ENCODE assay signal across 8 mouse cellular contexts in the genomic region with DNA sequence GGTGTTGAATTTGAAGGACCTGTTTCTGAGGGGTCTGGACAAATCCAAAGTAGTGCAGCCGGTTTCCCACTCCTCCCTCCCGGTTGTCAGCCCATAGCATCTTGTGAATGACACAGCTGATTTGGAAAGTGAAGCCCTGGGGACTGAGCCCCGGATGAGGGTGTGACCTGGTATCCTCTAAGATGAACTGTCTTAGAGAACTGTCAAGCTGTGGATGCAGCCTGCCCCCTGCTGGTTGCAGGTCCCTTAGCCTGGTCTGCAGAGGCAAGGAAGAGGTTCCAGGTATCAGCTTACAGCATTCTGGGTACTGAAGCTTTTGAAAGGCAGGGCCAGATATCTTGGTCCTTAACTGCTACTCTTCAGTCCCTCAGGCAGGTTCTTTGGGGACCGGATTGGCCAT. TPM values are rescaled to one million over a fixed set of nuclear protein-coding genes. Genes with fewer than 3 reads are reported as not detected.
A peak's percentile ranks its signal among the peaks of the same experiment; 100 is the strongest.
DNase-seq lines count a peak whose midpoint lies in the region; ATAC-seq and TF ChIP-seq lines count a peak whose summit lies in the region.

No protein-coding gene starts in this region.

- H3K27me3 ChIP-seq in midbrain, embryonic 11.5 days (ENCODE audit: control insufficient read depth, insufficient read depth, low read length), result no peaks in the 10 kb centered on the region
- no peaks in the 10 kb centered on the region for H3K27me3 ChIP-seq in midbrain, embryonic 16.5 days (ENCODE audit: control insufficient read depth, insufficient read depth, low read depth, low read length)
- peaks cover 1% of the 10 kb centered on the region; the same call in 1 of the 2 replicates for H3K27me3 ChIP-seq in kidney, adult 2 months (replicated peaks; ENCODE audit: control insufficient read depth, insufficient read depth, low read length)
- H3K27me3 ChIP-seq in liver, embryonic 14.5 days (ENCODE audit: control insufficient read depth, insufficient read depth, low read length), result no peaks in the 10 kb centered on the region

- H3K4me1 ChIP-seq in midbrain, embryonic 11.5 days (ENCODE audit: control insufficient read depth, insufficient read depth, low read length), result no peaks in the 10 kb centered on the region
- no peaks in the 10 kb centered on the region for H3K4me1 ChIP-seq in midbrain, embryonic 16.5 days (ENCODE audit: control insufficient read depth, insufficient read depth, low read length)
- H3K4me1 ChIP-seq in kidney, adult 2 months (ENCODE audit: control insufficient read depth, insufficient read depth, low read length), result no peaks in the 10 kb centered on the region
- H3K4me1 ChIP-seq in liver, embryonic 14.5 days (replicated peaks; ENCODE audit: control insufficient read depth in 2 of 2, insufficient read depth in 2 of 2, low read length in 1 of 2), result no peaks in the 10 kb centered on the region

- TF ChIP-seq CTCF in kidney, adult 2 months (conservative IDR thresholded peaks at IDR 0.05; ENCODE audit: insufficient read depth, insufficient read length, low read depth, low read length), result peak; percentile 94
- peak; percentile 92 for TF ChIP-seq CTCF in liver, embryonic 14.5 days (IDR thresholded peaks at IDR 0.05; ENCODE audit: low read depth)

- H3K4me2 ChIP-seq in midbrain, embryonic 11.5 days, result no peak overlapping the region
- H3K4me2 ChIP-seq in midbrain, embryonic 16.5 days (ENCODE audit: low read length), result no peak overlapping the region
- H3K4me2 ChIP-seq in liver, embryonic 14.5 days (ENCODE audit: low read depth), result no peak overlapping the region

- H3K36me3 ChIP-seq in midbrain, embryonic 11.5 days (ENCODE audit: control insufficient read depth, insufficient read depth, low read length), result peaks cover 4% of the 10 kb centered on the region; the same call in 1 of the 2 replicates
- no peaks in the 10 kb centered on the region; the same call in none of the 2 replicates for H3K36me3 ChIP-seq in midbrain, embryonic 16.5 days (ENCODE audit: control insufficient read depth, insufficient read depth, low read length)
- H3K36me3 ChIP-seq in kidney, adult 2 months (ENCODE audit: control insufficient read depth, insufficient read depth, low read length), result no peaks in the 10 kb centered on the region
- H3K36me3 ChIP-seq in liver, embryonic 14.5 days (replicated peaks; ENCODE audit: control insufficient read depth, insufficient read depth, low read depth), result no peaks in the 10 kb centered on the region

- no peaks in the 10 kb centered on the region for H3K9me3 ChIP-seq in midbrain, embryonic 11.5 days (ENCODE audit: control insufficient read depth, low read length)
- no peaks in the 10 kb centered on the region for H3K9me3 ChIP-seq in midbrain, embryonic 16.5 days (replicated peaks; ENCODE audit: control insufficient read depth, low read length, poor library complexity, severe bottlenecking)
- H3K9me3 ChIP-seq in liver, embryonic 14.5 days (ENCODE audit: control insufficient read depth, low read length), result no peaks in the 10 kb centered on the region

- no peak for ATAC-seq in midbrain, embryonic 11.5 days (ENCODE audit: low FRiP score)
- no peak for ATAC-seq in midbrain, embryonic 16.5 days
- ATAC-seq in liver, embryonic 14.5 days (ENCODE audit: insufficient read depth), result peak; percentile 51; the same call in 1 of the 2 replicates

- 32% methylated on average over 4 of the region's 4 CpGs for WGBS in midbrain, embryonic 11.5 days
- WGBS in midbrain, embryonic 16.5 days, result 31% methylated on average over 4 of the region's 4 CpGs
- WGBS in kidney, adult 2 months, result 17% methylated on average over 4 of the region's 4 CpGs
- WGBS in liver, embryonic 14.5 days (ENCODE audit: insufficient replicate concordance), result 14% methylated on average over 4 of the region's 4 CpGs

- no peak for TF ChIP-seq POLR2A in kidney, adult 2 months (IDR thresholded peaks at IDR 0.05; ENCODE audit: low read depth, low read length)

- H3K9ac ChIP-seq in midbrain, embryonic 11.5 days (ENCODE audit: low read length), result no peak overlapping the region
- no peak overlapping the region for H3K9ac ChIP-seq in midbrain, embryonic 16.5 days (ENCODE audit: low read depth, low read length)
- no peak overlapping the region for H3K9ac ChIP-seq in liver, embryonic 14.5 days (replicated peaks)

- H3K27ac ChIP-seq in midbrain, embryonic 11.5 days (ENCODE audit: low read depth, low read length), result no peak overlapping the region
- no peak overlapping the region for H3K27ac ChIP-seq in midbrain, embryonic 16.5 days (ENCODE audit: low read length)
- no peak overlapping the region for H3K27ac ChIP-seq in kidney, adult 2 months (ENCODE audit: insufficient read depth, low read depth, low read length)
- no peak overlapping the region for H3K27ac ChIP-seq in liver, embryonic 14.5 days

- TF ChIP-seq EP300 in liver, embryonic 14.5 days (IDR thresholded peaks at IDR 0.05; ENCODE audit: low read depth), result no peak

- peak; percentile 92 for DNase-seq in midbrain, embryonic 11.5 days (ENCODE audit: low spot score, missing footprints)
- peak; percentile 83 for DNase-seq in c-Kit-positive CD71-negative TER-119-negative erythroid progenitor cells, embryonic 14.5 days (ENCODE audit: low read depth)
- peak; percentile 66 to 69 for DNase-seq in frontal cortex, postnatal 36 days (ENCODE audit: low spot score in 2 of 2)
- DNase-seq in kidney, adult 2 months, result peak; percentile 78
- DNase-seq in liver, embryonic 14.5 days (ENCODE audit: low read depth in 3 of 3, low spot score in 3 of 3), result peak; percentile 36 to 62 (median 57)
- peak; percentile 60 for DNase-seq in retina, adult 2 months (ENCODE audit: low read depth, low spot score)
- DNase-seq in thymus, postnatal 25 days, result peak; percentile 80

- H3K4me3 ChIP-seq in midbrain, embryonic 11.5 days (ENCODE audit: low read depth, low read length), result no peak overlapping the region
- no peak overlapping the region for H3K4me3 ChIP-seq in midbrain, embryonic 16.5 days (ENCODE audit: low read depth, low read length)
- H3K4me3 ChIP-seq in kidney, adult 2 months (ENCODE audit: insufficient read depth, low read depth, low read length), result no peak overlapping the region
- no peak overlapping the region for H3K4me3 ChIP-seq in liver, embryonic 14.5 days (ENCODE audit: insufficient read depth in 1 of 2, low read depth in 2 of 2, low read length in 2 of 2)

RNA-seq across cellular contexts. Expression of gene Celf6, which starts 12.1 kb away (rescaled TPM):
- 8.5 and 8.7 TPM in 2 replicates for polyA plus RNA-seq in midbrain, embryonic 11.5 days (2014; fragmentation: Nextera tagmentation; extraction: Ambion mirVana)
- polyA plus RNA-seq in midbrain, embryonic 16.5 days (2015; fragmentation: Nextera tagmentation; extraction: Ambion mirVana), result 64.7 and 65.0 TPM in 2 replicates
- polyA plus RNA-seq in kidney, adult 2 months (2012; rRNA removed), result 0.18 and 0.30 TPM in 2 replicates
- polyA plus RNA-seq in liver, embryonic 14.5 days (2012; rRNA removed), result 0.02 and 0.04 TPM in 2 replicates
- polyA plus RNA-seq in liver, embryonic 14.5 days (2014; fragmentation: Nextera tagmentation; extraction: Ambion mirVana), result not detected in 2 replicates

RNA-seq across cellular contexts. Expression of gene Tmem202, which starts 26.0 kb away (rescaled TPM):
- 0.19 TPM in 1 of 2 replicates, not detected in the other for polyA plus RNA-seq in midbrain, embryonic 11.5 days (2014; fragmentation: Nextera tagmentation; extraction: Ambion mirVana)
- 0.94 and 0.97 TPM in 2 replicates for polyA plus RNA-seq in midbrain, embryonic 16.5 days (2015; fragmentation: Nextera tagmentation; extraction: Ambion mirVana)
- polyA plus RNA-seq in kidney, adult 2 months (2012; rRNA removed), result 0.14 TPM in 1 of 2 replicates, not detected in the other
- 0.03 TPM in 1 of 2 replicates, not detected in the other for polyA plus RNA-seq in liver, embryonic 14.5 days (2012; rRNA removed)
- polyA plus RNA-seq in liver, embryonic 14.5 days (2014; fragmentation: Nextera tagmentation; extraction: Ambion mirVana), result 0.13 TPM in 1 of 2 replicates, not detected in the other

RNA-seq across cellular contexts. Expression of gene Hexa, which starts 26.3 kb away (rescaled TPM):
- 50.7 and 53.3 TPM in 2 replicates for polyA plus RNA-seq in midbrain, embryonic 11.5 days (2014; fragmentation: Nextera tagmentation; extraction: Ambion mirVana)
- 60.4 and 62.4 TPM in 2 replicates for polyA plus RNA-seq in midbrain, embryonic 16.5 days (2015; fragmentation: Nextera tagmentation; extraction: Ambion mirVana)
- 76.1 and 77.7 TPM in 2 replicates for polyA plus RNA-seq in kidney, adult 2 months (2012; rRNA removed)
- 14.5 and 17.5 TPM in 2 replicates for polyA plus RNA-seq in liver, embryonic 14.5 days (2012; rRNA removed)
- 29.1 and 32.0 TPM in 2 replicates for polyA plus RNA-seq in liver, embryonic 14.5 days (2014; fragmentation: Nextera tagmentation; extraction: Ambion mirVana)

RNA-seq across cellular contexts. Expression of gene Parp6, which starts 51.5 kb away (rescaled TPM):
- polyA plus RNA-seq in midbrain, embryonic 11.5 days (2014; fragmentation: Nextera tagmentation; extraction: Ambion mirVana), result 90.8 and 91.7 TPM in 2 replicates
- polyA plus RNA-seq in midbrain, embryonic 16.5 days (2015; fragmentation: Nextera tagmentation; extraction: Ambion mirVana), result 214 and 222 TPM in 2 replicates
- 15.3 and 19.1 TPM in 2 replicates for polyA plus RNA-seq in kidney, adult 2 months (2012; rRNA removed)
- polyA plus RNA-seq in liver, embryonic 14.5 days (2012; rRNA removed), result 5.2 and 5.3 TPM in 2 replicates
- polyA plus RNA-seq in liver, embryonic 14.5 days (2014; fragmentation: Nextera tagmentation; extraction: Ambion mirVana), result 1.9 and 2.6 TPM in 2 replicates
